8 mouse cellular contexts compared by ENCODE assay signal in the genomic region with DNA sequence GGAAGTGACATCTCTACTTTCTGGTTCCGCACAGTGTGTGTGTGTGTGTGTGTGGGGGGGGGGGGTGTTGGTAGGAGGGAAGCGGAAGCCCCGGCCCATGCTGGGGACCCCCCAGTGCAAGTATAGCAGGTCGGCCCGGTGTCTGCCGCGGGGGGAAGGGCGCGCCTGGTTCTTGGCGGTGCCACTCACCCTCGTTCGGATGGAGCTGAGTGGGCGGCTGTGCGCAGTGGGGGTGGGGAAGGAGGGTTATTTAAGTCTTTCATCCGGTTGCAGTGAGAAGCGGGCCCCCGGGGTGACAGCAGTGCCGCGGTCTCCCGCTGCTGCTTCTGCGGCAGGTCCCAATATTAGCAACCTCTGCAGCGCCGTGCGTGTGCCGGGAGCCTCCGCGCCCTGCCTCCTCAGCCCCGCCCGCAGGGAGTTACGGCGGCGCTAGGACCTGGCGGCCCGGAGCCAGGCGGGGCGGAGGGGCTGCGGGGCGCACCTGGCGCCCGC. TPM values are rescaled to one million over a fixed set of nuclear protein-coding genes. Genes with fewer than 3 reads are reported as not detected.
A peak's percentile ranks its signal among the peaks of the same experiment; 100 is the strongest.
DNase-seq lines count a peak whose midpoint lies in the region; ATAC-seq and TF ChIP-seq lines count a peak whose summit lies in the region.

No protein-coding gene starts in this region.

- peak overlapping the region; percentile 54; the same call in 1 of the 2 replicates for H3K27ac ChIP-seq in heart, adult 2 months
- H3K27ac ChIP-seq in kidney, embryonic 14.5 days (ENCODE audit: low read depth, low read length) = peak overlapping the region; percentile 48
- H3K27ac ChIP-seq in limb, embryonic 14.5 days (replicated peaks; ENCODE audit: low read depth, low read length) = no peak overlapping the region
- peak overlapping the region; percentile 93 for H3K27ac ChIP-seq in neural tube, embryonic 13.5 days (replicated peaks)

- peak; percentile 84 to 89 for DNase-seq in cerebellum, postnatal 36 days
- peak; percentile 67 to 69 for DNase-seq in heart, adult 2 months
- DNase-seq in limb, embryonic 14.5 days (ENCODE audit: low spot score) = peak; percentile 54
- DNase-seq in yolk sac, embryonic 10.5 days (ENCODE audit: low spot score) = peak; percentile 45

- H3K27me3 ChIP-seq in megakaryocyte, embryonic 14.5 days (replicated peaks) = peaks cover 90% of the 10 kb centered on the region
- H3K27me3 ChIP-seq in heart, adult 2 months (ENCODE audit: control insufficient read depth, insufficient read depth, low read length) = peaks cover 18% of the 10 kb centered on the region
- peaks cover 48% of the 10 kb centered on the region for H3K27me3 ChIP-seq in kidney, embryonic 14.5 days (ENCODE audit: control insufficient read depth, insufficient read depth, low read length)
- peaks cover 60% of the 10 kb centered on the region for H3K27me3 ChIP-seq in limb, embryonic 14.5 days (ENCODE audit: control insufficient read depth, insufficient read depth, low read length)
- H3K27me3 ChIP-seq in neural tube, embryonic 13.5 days = peaks cover 64% of the 10 kb centered on the region

- peak overlapping the region; percentile 95 for H3K4me2 ChIP-seq in kidney, embryonic 14.5 days (replicated peaks; ENCODE audit: low read depth, low read length)
- H3K4me2 ChIP-seq in limb, embryonic 14.5 days (replicated peaks; ENCODE audit: low read depth, low read length, severe bottlenecking) = peak overlapping the region; percentile 97
- peak overlapping the region; percentile 96 for H3K4me2 ChIP-seq in neural tube, embryonic 13.5 days

- no peaks in the 10 kb centered on the region for H3K36me3 ChIP-seq in megakaryocyte, embryonic 14.5 days (replicated peaks; ENCODE audit: low read length)
- no peaks in the 10 kb centered on the region for H3K36me3 ChIP-seq in heart, adult 2 months (ENCODE audit: control insufficient read depth, insufficient read depth, low read length)
- H3K36me3 ChIP-seq in kidney, embryonic 14.5 days (ENCODE audit: control insufficient read depth, insufficient read depth, low read length) = no peaks in the 10 kb centered on the region
- no peaks in the 10 kb centered on the region for H3K36me3 ChIP-seq in limb, embryonic 14.5 days (ENCODE audit: control insufficient read depth, insufficient read depth, low read length)
- H3K36me3 ChIP-seq in neural tube, embryonic 13.5 days = no peaks in the 10 kb centered on the region

- no peak for ATAC-seq in megakaryocyte, adult 5-6 weeks (ENCODE audit: poor library complexity, severe bottlenecking)
- peak; percentile 64 for ATAC-seq in kidney, embryonic 14.5 days (ENCODE audit: low FRiP score, low TSS enrichment)
- ATAC-seq in limb, embryonic 14.5 days (ENCODE audit: low FRiP score, low read depth) = peak; percentile 60
- peak; percentile 81 for ATAC-seq in neural tube, embryonic 13.5 days (ENCODE audit: low read depth)

- peak overlapping the region; percentile 69 for H3K9ac ChIP-seq in heart, adult 2 months (ENCODE audit: low read depth, low read length)
- peak overlapping the region; percentile 63; the same call in 1 of the 2 replicates for H3K9ac ChIP-seq in kidney, embryonic 14.5 days (ENCODE audit: low read depth, low read length)
- peak overlapping the region; percentile 58 for H3K9ac ChIP-seq in limb, embryonic 14.5 days (ENCODE audit: low read depth, low read length, severe bottlenecking)
- H3K9ac ChIP-seq in neural tube, embryonic 13.5 days = peak overlapping the region; percentile 82

- TF ChIP-seq EP300 in heart, adult 2 months (IDR thresholded peaks at IDR 0.05; ENCODE audit: insufficient read depth, low read depth, low read length) = no peak

- peaks cover 53% of the 10 kb centered on the region for H3K4me1 ChIP-seq in megakaryocyte, embryonic 14.5 days
- peaks cover 1% of the 10 kb centered on the region; the same call in 1 of the 2 replicates for H3K4me1 ChIP-seq in heart, adult 2 months (ENCODE audit: control insufficient read depth, insufficient read depth, low read length)
- peaks cover 10% of the 10 kb centered on the region; the same call in 1 of the 2 replicates for H3K4me1 ChIP-seq in kidney, embryonic 14.5 days (ENCODE audit: control insufficient read depth, insufficient read depth, low read length)
- peaks cover 18% of the 10 kb centered on the region for H3K4me1 ChIP-seq in limb, embryonic 14.5 days (ENCODE audit: control insufficient read depth, insufficient read depth, low read length)
- H3K4me1 ChIP-seq in neural tube, embryonic 13.5 days (replicated peaks) = peaks cover 54% of the 10 kb centered on the region

- H3K79me2 ChIP-seq in heart, adult 2 months (replicated peaks; ENCODE audit: control insufficient read depth, insufficient read depth, low read length) = no peaks in the 10 kb centered on the region

- under 1% methylated on average over 40 of the region's 40 CpGs for WGBS in heart, adult 2 months
- under 1% methylated on average over 28 of the region's 40 CpGs for WGBS in kidney, embryonic 14.5 days
- under 1% methylated on average over 23 of the region's 40 CpGs for WGBS in limb, embryonic 14.5 days
- under 1% methylated on average over 37 of the region's 40 CpGs for WGBS in neural tube, embryonic 13.5 days

- H3K9me3 ChIP-seq in megakaryocyte, embryonic 14.5 days = peaks cover 4% of the 10 kb centered on the region; the same call in 1 of the 2 replicates
- H3K9me3 ChIP-seq in kidney, embryonic 14.5 days (ENCODE audit: control insufficient read depth, low read length) = no peaks in the 10 kb centered on the region
- no peaks in the 10 kb centered on the region for H3K9me3 ChIP-seq in limb, embryonic 14.5 days (ENCODE audit: control insufficient read depth, low read length)
- no peaks in the 10 kb centered on the region for H3K9me3 ChIP-seq in neural tube, embryonic 13.5 days

- no peak for TF ChIP-seq POLR2A in heart, adult 2 months (IDR thresholded peaks at IDR 0.05; ENCODE audit: insufficient read depth, low read depth, low read length)
- TF ChIP-seq POLR2A in limb, embryonic 14.5 days (IDR thresholded peaks at IDR 0.05; ENCODE audit: borderline replicate concordance, extremely low read depth, insufficient read depth, insufficient read length) = no peak

- H3K4me3 ChIP-seq in megakaryocyte, embryonic 14.5 days (replicated peaks) = peak overlapping the region; percentile 91
- peak overlapping the region; percentile 67 for H3K4me3 ChIP-seq in heart, adult 2 months
- peak overlapping the region; percentile 54 for H3K4me3 ChIP-seq in kidney, embryonic 14.5 days (ENCODE audit: low read length)
- peak overlapping the region; percentile 55 for H3K4me3 ChIP-seq in limb, embryonic 14.5 days (replicated peaks; ENCODE audit: low read length)
- H3K4me3 ChIP-seq in neural tube, embryonic 13.5 days = peak overlapping the region; percentile 69

- no peak for TF ChIP-seq CTCF in heart, adult 2 months (IDR thresholded peaks at IDR 0.05)

- intact Hi-C loops in heart, adult 2 months (cut with DNase I) = loop anchor here (5.0 to 10.0 kb wide), 2 partner anchors 141 to 719 kb away; no protein-coding TSS in a partner anchor

RNA-seq across cellular contexts. Expression of a gene that starts 5.7 kb away (rescaled TPM):
- not detected in 2 replicates for polyA plus RNA-seq in megakaryocyte, embryonic 14.5 days (2012; ENCODE audit: insufficient read depth, low replicate concordance)
- total RNA-seq in megakaryocyte, adult 5-6 weeks (2015) = not detected in 2 replicates
- not detected in 2 replicates for total RNA-seq in megakaryocyte, adult 5-6 weeks (2017)
- total RNA-seq in heart, adult 2 months (2021) = 10 to 100 TPM in 1 of 2 experiments, 1 to 10 TPM in 1; 7.6 to 11.1 TPM
- polyA plus RNA-seq in heart, adult 2 months (2012; rRNA removed) = 4.5 and 5.6 TPM in 2 replicates
- polyA plus RNA-seq in kidney, embryonic 14.5 days (2014; fragmentation: Nextera tagmentation; extraction: Ambion mirVana) = 7.1 and 8.5 TPM in 2 replicates
- 5.2 and 5.3 TPM in 2 replicates for polyA plus RNA-seq in limb, embryonic 14.5 days (2012; rRNA removed)
- polyA plus RNA-seq in limb, embryonic 14.5 days (2014; fragmentation: Nextera tagmentation; extraction: Ambion mirVana) = 10.2 and 10.4 TPM in 2 replicates
- polyA plus RNA-seq in neural tube, embryonic 13.5 days (2015; fragmentation: Nextera tagmentation; extraction: Ambion mirVana) = 13.0 and 17.5 TPM in 2 replicates
